Mouse (Mus musculus): Measurements from ENCODE around the gene Psap. TPM values are rescaled to one million over a fixed set of nuclear protein-coding genes. Genes with fewer than 3 reads are reported as not detected.

Gene Psap
- polyA plus RNA-seq, 1 experiment, result 1,773 TPM

GRCm38 (mm10) chr10:60346701-60347405, 69.4 kb downstream of the Psap start, which contains the start of gene Vsir:
TSS of gene Vsir (plus strand) at chr10:60346851.
- peak in 1 of 2 experiments; percentile 66 for DNase-seq (ENCODE audit: extremely low spot score in 1 of 2, low spot score in 1 of 2)

- DNase-seq (ENCODE audit: extremely low spot score in 1 of 2, low spot score in 1 of 2), result no peak
These were observed 70.6 kb downstream of the Psap start for GRCm38 (mm10) chr10:60347768-60348610.

- DNase-seq (ENCODE audit: extremely low spot score in 1 of 2, low spot score in 1 of 2), result no peak
These were observed 71.6 kb downstream of the Psap start for GRCm38 (mm10) chr10:60349056-60349455.

GRCm38 (mm10) chr10:60349644-60350043, 72.2 kb downstream of the Psap start:
- no peak for DNase-seq (ENCODE audit: extremely low spot score in 1 of 2, low spot score in 1 of 2)

GRCm38 (mm10) chr10:60350077-60350804, 72.8 kb downstream of the Psap start:
- DNase-seq (ENCODE audit: extremely low spot score in 1 of 2, low spot score in 1 of 2), result no peak

- DNase-seq (ENCODE audit: extremely low spot score in 1 of 2, low spot score in 1 of 2), result peak; percentile 37 to 81
These were observed 73.4 kb downstream of the Psap start for GRCm38 (mm10) chr10:60350805-60351167.

GRCm38 (mm10) chr10:60351248-60351647, 73.8 kb downstream of the Psap start:
- no peak for DNase-seq (ENCODE audit: extremely low spot score in 1 of 2, low spot score in 1 of 2)

GRCm38 (mm10) chr10:60351761-60352455, 74.5 kb downstream of the Psap start:
- DNase-seq (ENCODE audit: extremely low spot score in 1 of 2, low spot score in 1 of 2), result no peak

Other genes with a start within 250 kb of the Psap start
- gene Spock2, start 171.4 kb upstream of the Psap start, polyA plus RNA-seq (2012; rRNA removed), result 362 and 366 TPM in 2 replicates
- 1.8 TPM in 2 replicates for gene Chst3, start 58.4 kb upstream of the Psap start, polyA plus RNA-seq (2012; rRNA removed)
- gene Vsir, start 69.2 kb downstream of the Psap start, polyA plus RNA-seq (2012; rRNA removed), result 24.3 and 33.1 TPM in 2 replicates
- gene Gm17455, start 122.1 kb downstream of the Psap start, polyA plus RNA-seq (2012; rRNA removed), result 0.64 and 2.1 TPM in 2 replicates

Measured in frontal cortex, adult 2 months (tissue).